Mouse (Mus musculus) bone marrow macrophage, adult 2 months (primary cell): ENCODE measurements around the gene Tirap.

Experiments used
- CTCF ChIP-seq: IDR thresholded peaks from 2 replicates; pipeline ENCODE4 v1.5.1; 2012; ENCODE audit warnings: low read depth, mild to moderate bottlenecking, low read length, moderate library complexity
- POLR2A ChIP-seq: IDR thresholded peaks from 2 replicates; pipeline ENCODE4 v1.6.1; 2012; ENCODE audit warnings: mild to moderate bottlenecking, low read depth, low read length, borderline replicate concordance

DNA sequence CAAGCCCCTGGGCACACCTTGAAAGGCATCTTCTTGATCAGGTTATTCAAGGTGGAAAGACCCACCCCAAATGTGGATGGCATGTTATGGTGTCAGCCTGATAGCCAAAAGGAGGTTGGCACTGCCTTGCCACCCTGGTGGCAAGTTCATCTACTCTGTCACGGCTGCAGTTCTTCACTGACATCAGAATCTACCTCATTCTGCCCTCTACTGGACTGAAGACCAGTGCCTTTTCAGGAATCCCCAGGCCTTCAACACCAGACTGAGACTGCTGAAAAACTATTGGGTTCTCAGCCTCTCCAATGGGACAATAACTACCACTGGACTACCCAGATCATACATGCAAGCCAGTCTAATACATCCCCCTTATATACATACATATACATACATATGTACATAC is 39.6 kb upstream of the Tirap start:
- TF ChIP-seq CTCF (no peak), POLR2A (no peak)
